ENCODE assay signal across 27 mouse cellular contexts in genomic region chr7:132972079-132972478, GRCm38 (mm10). TPM values are rescaled to one million over a fixed set of nuclear protein-coding genes. Genes with fewer than 3 reads are reported as not detected.
A peak's percentile ranks its signal among the peaks of the same experiment; 100 is the strongest.
DNase-seq lines count a peak whose midpoint lies in the region; ATAC-seq and TF ChIP-seq lines count a peak whose summit lies in the region.
"Had no signal": no experiment of that assay in that cellular context is flagged by ENCODE, and none has a peak within 500 bp of the region (broad histone marks: within the 10 kb centered on the region; RNA-seq: fewer than 3 reads in every experiment).

No protein-coding gene starts in this region.

- 95% methylated on average over 2 of the region's 2 CpGs for WGBS in lung, postnatal 0 days

- no peaks in the 10 kb centered on the region for H3K9me3 ChIP-seq in lung, postnatal 0 days (ENCODE audit: low read length)
- H3K9me3 ChIP-seq: embryonic facial prominence, embryonic 10.5 days; embryonic facial prominence, embryonic 15.5 days; forebrain, embryonic 13.5 days; limb, embryonic 10.5 days; limb, embryonic 15.5 days; stomach, embryonic 15.5 days had no signal

- no peak overlapping the region for H3K9ac ChIP-seq in lung, postnatal 0 days (replicated peaks; ENCODE audit: low read depth)
- H3K9ac ChIP-seq: embryonic facial prominence, embryonic 15.5 days; forebrain, embryonic 13.5 days; hindbrain, embryonic 14.5 days; limb, embryonic 15.5 days; stomach, embryonic 15.5 days had no signal

- intact Hi-C loops in gastrocnemius, adult 2 months (cut with DNase I), result no loop called here
- intact Hi-C loops in gastrocnemius, postnatal 14 days (cut with DNase I; ENCODE audit: low total_unique reads), result no loop called here

- TF ChIP-seq EP300 in lung, postnatal 0 days (IDR thresholded peaks at IDR 0.05), result no peak

- no peak overlapping the region for H3K4me3 ChIP-seq in gastrocnemius, adult 2 months
- H3K4me3 ChIP-seq in layer of hippocampus, adult 2 months, result no peak overlapping the region
- H3K4me3 ChIP-seq in lung, postnatal 0 days (ENCODE audit: low read depth, low read length), result no peak overlapping the region
- H3K4me3 ChIP-seq: embryonic facial prominence, embryonic 10.5 days; embryonic facial prominence, embryonic 15.5 days; forebrain, embryonic 13.5 days; limb, embryonic 10.5 days; limb, embryonic 15.5 days; stomach, embryonic 15.5 days had no signal

- no peaks in the 10 kb centered on the region for H3K27me3 ChIP-seq in lung, postnatal 0 days (replicated peaks; ENCODE audit: insufficient read depth, low read length)
- H3K27me3 ChIP-seq: embryonic facial prominence, embryonic 15.5 days; forebrain, embryonic 13.5 days; limb, embryonic 15.5 days; stomach, embryonic 15.5 days had no signal

- no peak for DNase-seq in gastrocnemius, adult 2 months
- no peak for DNase-seq in gastrocnemius, postnatal 14 days
- no peak for DNase-seq in layer of hippocampus, adult 2 months (ENCODE audit: low spot score in 2 of 2)
- DNase-seq in layer of hippocampus, adult 18-20 months (ENCODE audit: low spot score in 2 of 2), result no peak
- DNase-seq in lung, postnatal 0 days (ENCODE audit: low spot score), result peak; percentile 31
- DNase-seq in lung, postnatal 14 days, result no peak
- no peak for DNase-seq in B cell, adult 2 months
- DNase-seq: adrenal gland, postnatal 10 days; cerebellum, adult 8-10 months; cerebellum, postnatal 25 days; gastrocnemius, postnatal 25 days; heart, adult 11 months; kidney, adult 18-20 months; kidney, postnatal 14 days; lung, postnatal 10 days; right cerebral cortex, postnatal 25 days; thymus, postnatal 14 days had no signal

- no peak overlapping the region for H3K4me2 ChIP-seq in lung, postnatal 0 days (replicated peaks; ENCODE audit: low read depth, low read length)
- H3K4me2 ChIP-seq: embryonic facial prominence, embryonic 15.5 days; forebrain, embryonic 13.5 days; heart, embryonic 11.5 days; hindbrain, embryonic 14.5 days; limb, embryonic 15.5 days; midbrain, embryonic 11.5 days; stomach, embryonic 15.5 days had no signal

- peak; percentile 7; the same call in 1 of the 2 replicates for TF ChIP-seq CTCF in gastrocnemius, adult 2 months (IDR thresholded peaks at IDR 0.05)
- peak; percentile 54 for TF ChIP-seq CTCF in layer of hippocampus, adult 2 months (conservative IDR thresholded peaks at IDR 0.05)
- peak; percentile 40 for TF ChIP-seq CTCF in lung, postnatal 0 days (IDR thresholded peaks at IDR 0.05)

- peaks cover 9% of the 10 kb centered on the region; the same call in 1 of the 2 replicates for H3K36me3 ChIP-seq in lung, postnatal 0 days (ENCODE audit: insufficient read depth, low read length)
- H3K36me3 ChIP-seq: stomach, embryonic 15.5 days had no signal

- no peak overlapping the region for H3K27ac ChIP-seq in gastrocnemius, adult 2 months
- no peak overlapping the region for H3K27ac ChIP-seq in layer of hippocampus, adult 2 months
- H3K27ac ChIP-seq in lung, postnatal 0 days (ENCODE audit: low read length), result no peak overlapping the region
- H3K27ac ChIP-seq: embryonic facial prominence, embryonic 10.5 days; embryonic facial prominence, embryonic 15.5 days; forebrain, embryonic 13.5 days; hindbrain, embryonic 14.5 days; limb, embryonic 10.5 days; limb, embryonic 15.5 days; stomach, embryonic 15.5 days had no signal

- no peaks in the 10 kb centered on the region for H3K4me1 ChIP-seq in lung, postnatal 0 days (ENCODE audit: insufficient read depth, low read depth, low read length)
- H3K4me1 ChIP-seq: embryonic facial prominence, embryonic 10.5 days; embryonic facial prominence, embryonic 15.5 days; limb, embryonic 10.5 days; limb, embryonic 15.5 days; stomach, embryonic 15.5 days had no signal

- no peak for ATAC-seq in lung, postnatal 0 days
- ATAC-seq: forebrain, embryonic 13.5 days; midbrain, embryonic 16.5 days had no signal

RNA-seq across cellular contexts. Expression of gene Zranb1, which starts 41.1 kb away (rescaled TPM):
- 10 to 100 TPM; 47.0 to 54.5 TPM for total RNA-seq in gastrocnemius, adult 2 months (2021)
- 10 to 100 TPM; 29.7 to 37.1 TPM for total RNA-seq in gastrocnemius, postnatal 14 days (2021)
- total RNA-seq in layer of hippocampus, adult 2 months (2021), result 10 to 100 TPM; 45.9 to 46.3 TPM
- total RNA-seq in layer of hippocampus, adult 18-20 months (2021), result 10 to 100 TPM; 42.9 to 43.3 TPM
- 13.5 and 13.8 TPM in 2 replicates for polyA plus RNA-seq in lung, postnatal 0 days (2015; fragmentation: Nextera tagmentation; extraction: Ambion mirVana)
